In genomic region chr16:7097951-7098710, GRCm38 (mm10) we compare ENCODE assay signal across 27 mouse cellular contexts.
A peak's percentile ranks its signal among the peaks of the same experiment; 100 is the strongest.
DNase-seq lines count a peak whose midpoint lies in the region; ATAC-seq and TF ChIP-seq lines count a peak whose summit lies in the region.
"Had no signal": no experiment of that assay in that cellular context is flagged by ENCODE, and none has a peak within 500 bp of the region (broad histone marks: within the 10 kb centered on the region; RNA-seq: fewer than 3 reads in every experiment).

No protein-coding gene starts in this region.

- no peaks in the 10 kb centered on the region for H3K27me3 ChIP-seq in heart, adult 2 months (ENCODE audit: control insufficient read depth, insufficient read depth, low read length)
- H3K27me3 ChIP-seq in midbrain, embryonic 11.5 days (ENCODE audit: control insufficient read depth, insufficient read depth, low read length), result no peaks in the 10 kb centered on the region
- H3K27me3 ChIP-seq in midbrain, postnatal 0 days (ENCODE audit: insufficient read depth, low read length), result no peaks in the 10 kb centered on the region
- H3K27me3 ChIP-seq: CH12.LX; forebrain, embryonic 15.5 days; hindbrain, embryonic 12.5 days; limb, embryonic 13.5 days; megakaryocyte, embryonic 14.5 days; neural tube, embryonic 13.5 days; Patski had no signal

- peaks cover 16% of the 10 kb centered on the region for H3K36me3 ChIP-seq in heart, adult 2 months (ENCODE audit: control insufficient read depth, insufficient read depth, low read length)
- no peaks in the 10 kb centered on the region for H3K36me3 ChIP-seq in midbrain, embryonic 11.5 days (ENCODE audit: control insufficient read depth, insufficient read depth, low read length)
- H3K36me3 ChIP-seq in midbrain, postnatal 0 days (ENCODE audit: insufficient read depth, low read length), result no peaks in the 10 kb centered on the region
- H3K36me3 ChIP-seq: embryonic facial prominence, embryonic 10.5 days; forebrain, embryonic 15.5 days; G1E; hindbrain, embryonic 12.5 days; limb, embryonic 13.5 days had no signal

- H3K4me3 ChIP-seq in heart, adult 2 months, result no peak overlapping the region
- H3K4me3 ChIP-seq in midbrain, embryonic 11.5 days (ENCODE audit: low read depth, low read length), result no peak overlapping the region
- H3K4me3 ChIP-seq in midbrain, postnatal 0 days (ENCODE audit: low read depth, low read length), result no peak overlapping the region
- H3K4me3 ChIP-seq: embryonic facial prominence, embryonic 10.5 days; forebrain, embryonic 15.5 days; hindbrain, embryonic 12.5 days; limb, embryonic 13.5 days; megakaryocyte, embryonic 14.5 days; neural tube, embryonic 13.5 days had no signal

- TF ChIP-seq CTCF in heart, adult 2 months (IDR thresholded peaks at IDR 0.05), result no peak
- TF ChIP-seq CTCF in midbrain, postnatal 0 days (IDR thresholded peaks at IDR 0.05), result no peak

- peak overlapping the region; percentile 86 for H3K27ac ChIP-seq in heart, adult 2 months
- no peak overlapping the region for H3K27ac ChIP-seq in midbrain, embryonic 11.5 days (ENCODE audit: low read depth, low read length)
- H3K27ac ChIP-seq in midbrain, postnatal 0 days (ENCODE audit: low read depth, low read length), result no peak overlapping the region
- H3K27ac ChIP-seq: embryonic facial prominence, embryonic 10.5 days; forebrain, embryonic 15.5 days; hindbrain, embryonic 12.5 days; limb, embryonic 13.5 days; liver, embryonic 14.5 days; neural tube, embryonic 13.5 days had no signal

- no peak for TF ChIP-seq EP300 in heart, adult 2 months (IDR thresholded peaks at IDR 0.05; ENCODE audit: insufficient read depth, low read depth, low read length)

- intact Hi-C loops in heart, adult 2 months (cut with DNase I), result loop anchor here (5.0 kb wide), 1 partner anchor 41 kb away; no protein-coding TSS in a partner anchor
- intact Hi-C loops in heart, postnatal 25 days (cut with DNase I), result loop anchor here (5.0 kb wide), 1 partner anchor 41 kb away; no protein-coding TSS in a partner anchor

- no peak overlapping the region for H3K4me2 ChIP-seq in midbrain, embryonic 11.5 days
- no peak overlapping the region for H3K4me2 ChIP-seq in midbrain, postnatal 0 days (ENCODE audit: low read depth, low read length, poor library complexity, severe bottlenecking)
- H3K4me2 ChIP-seq: forebrain, embryonic 15.5 days; hindbrain, embryonic 12.5 days; limb, embryonic 13.5 days; lung, embryonic 14.5 days; neural tube, embryonic 13.5 days had no signal

- H3K4me1 ChIP-seq in heart, adult 2 months (ENCODE audit: control insufficient read depth, insufficient read depth, low read length), result peaks cover 8% of the 10 kb centered on the region
- no peaks in the 10 kb centered on the region for H3K4me1 ChIP-seq in midbrain, embryonic 11.5 days (ENCODE audit: control insufficient read depth, insufficient read depth, low read length)
- no peaks in the 10 kb centered on the region for H3K4me1 ChIP-seq in midbrain, postnatal 0 days (ENCODE audit: insufficient read depth, low read length)
- H3K4me1 ChIP-seq: hindbrain, embryonic 12.5 days; limb, embryonic 13.5 days; megakaryocyte, embryonic 14.5 days; neural tube, embryonic 13.5 days had no signal

- H3K9ac ChIP-seq in heart, adult 2 months (ENCODE audit: low read depth, low read length), result no peak overlapping the region
- H3K9ac ChIP-seq in midbrain, embryonic 11.5 days (ENCODE audit: low read length), result no peak overlapping the region
- no peak overlapping the region for H3K9ac ChIP-seq in midbrain, postnatal 0 days (replicated peaks; ENCODE audit: low read length, poor library complexity, severe bottlenecking)
- H3K9ac ChIP-seq: forebrain, embryonic 15.5 days; hindbrain, embryonic 12.5 days; limb, embryonic 13.5 days; liver, embryonic 14.5 days; lung, embryonic 14.5 days; neural tube, embryonic 13.5 days had no signal

- no peaks in the 10 kb centered on the region; the same call in 1 of the 2 replicates for H3K79me2 ChIP-seq in heart, adult 2 months (replicated peaks; ENCODE audit: control insufficient read depth, insufficient read depth, low read length)

- no peak for TF ChIP-seq POLR2A in heart, adult 2 months (IDR thresholded peaks at IDR 0.05; ENCODE audit: insufficient read depth, low read depth, low read length)

- 90% methylated on average over 8 of the region's 8 CpGs for WGBS in heart, adult 2 months
- 90% methylated on average over 8 of the region's 8 CpGs for WGBS in midbrain, embryonic 11.5 days
- 91% methylated on average over 8 of the region's 8 CpGs for WGBS in midbrain, postnatal 0 days

- no peak for ATAC-seq in midbrain, embryonic 11.5 days (ENCODE audit: low FRiP score)
- ATAC-seq in midbrain, postnatal 0 days (ENCODE audit: low FRiP score), result no peak
- ATAC-seq in granulocyte monocyte progenitor cell, adult 5-6 weeks (replicated peaks; ENCODE audit: poor library complexity, severe bottlenecking), result no peak
- ATAC-seq: forebrain, embryonic 15.5 days; inflammation-experienced regulatory T-cells, adult 6 months; Patski had no signal

- DNase-seq in heart, adult 2 months, result no peak
- no peak for DNase-seq in heart, postnatal 25 days (ENCODE audit: low spot score)
- DNase-seq in midbrain, embryonic 11.5 days (ENCODE audit: low spot score, missing footprints), result peak; percentile 74
- no peak for DNase-seq in midbrain, postnatal 0 days (ENCODE audit: low spot score)
- peak; percentile 62 to 63 for DNase-seq in cerebellum, postnatal 10 days
- DNase-seq in neural tube, embryonic 10.5 days (ENCODE audit: extremely low spot score, low spot score), result no peak
- DNase-seq: adrenal gland, postnatal 36 days; B cell, adult 2 months; gastrocnemius, postnatal 10 days; kidney, adult 9 months; kidney, postnatal 36 days; layer of hippocampus, adult 9-11 months; lung, embryonic 14.5 days; lung, postnatal 36 days; midbrain, embryonic 14.5 days had no signal

- H3K9me3 ChIP-seq in midbrain, embryonic 11.5 days (ENCODE audit: control insufficient read depth, low read length), result no peaks in the 10 kb centered on the region
- no peaks in the 10 kb centered on the region for H3K9me3 ChIP-seq in midbrain, postnatal 0 days (ENCODE audit: low read length)
- H3K9me3 ChIP-seq: embryonic facial prominence, embryonic 10.5 days; forebrain, embryonic 15.5 days; hindbrain, embryonic 12.5 days; limb, embryonic 13.5 days; neural tube, embryonic 13.5 days had no signal

Comparison
In these comparisons a context has a peak if more than half of its experiments do, and no peak if none do; other contexts are left out.
1. DNase-seq: peak in midbrain, embryonic 11.5 days (single experiment) and cerebellum, postnatal 10 days (2 of 2); none in heart, adult 2 months (0 of 2), heart, postnatal 25 days (single experiment), midbrain, postnatal 0 days (single experiment) and neural tube, embryonic 10.5 days (single experiment).